ENCODE assay signal across 9 mouse cellular contexts in genomic region chr5:107402436-107402835, GRCm38 (mm10). TPM values are rescaled to one million over a fixed set of nuclear protein-coding genes. Genes with fewer than 3 reads are reported as not detected.
DNase-seq lines count a peak whose midpoint lies in the region; ATAC-seq and TF ChIP-seq lines count a peak whose summit lies in the region.
"Had no signal": no experiment of that assay in that cellular context is flagged by ENCODE, and none has a peak within 500 bp of the region (broad histone marks: within the 10 kb centered on the region; RNA-seq: fewer than 3 reads in every experiment).

TSS of gene Ephx4 (plus strand) at chr5:107402736.

- H3K27me3 ChIP-seq in heart, adult 2 months (ENCODE audit: control insufficient read depth, insufficient read depth, low read length): peaks cover 4% of the 10 kb centered on the region; the same call in 1 of the 2 replicates
- H3K27me3 ChIP-seq in thymus, adult 2 months (ENCODE audit: control insufficient read depth, insufficient read depth, low read length): peaks cover 4% of the 10 kb centered on the region; the same call in 1 of the 2 replicates
- H3K27me3 ChIP-seq in limb, embryonic 10.5 days (ENCODE audit: low read depth, poor library complexity, severe bottlenecking): peaks cover 58% of the 10 kb centered on the region
- peaks cover 12% of the 10 kb centered on the region; the same call in 1 of the 2 replicates for H3K27me3 ChIP-seq in stomach, embryonic 16.5 days (ENCODE audit: control insufficient read depth, insufficient read depth, low read length)

- no peak within 1 kb of the TSS for H3K27ac ChIP-seq in heart, adult 2 months
- H3K27ac ChIP-seq in thymus, adult 2 months (ENCODE audit: control insufficient read depth, insufficient read depth, low read length): no peak within 1 kb of the TSS
- H3K27ac ChIP-seq in limb, embryonic 10.5 days: peak within 1 kb of the TSS; percentile 75
- no peak within 1 kb of the TSS for H3K27ac ChIP-seq in stomach, embryonic 16.5 days (ENCODE audit: low read length)

- WGBS in heart, adult 2 months: 35% methylated on average over 5 of the region's 5 CpGs
- 40% methylated on average over 5 of the region's 5 CpGs for WGBS in thymus, adult 2 months
- 25% methylated on average over 5 of the region's 5 CpGs for WGBS in limb, embryonic 10.5 days
- 27% methylated on average over 5 of the region's 5 CpGs for WGBS in stomach, embryonic 16.5 days

- no peaks in the 10 kb centered on the region for H3K9me3 ChIP-seq in limb, embryonic 10.5 days (replicated peaks)
- no peaks in the 10 kb centered on the region for H3K9me3 ChIP-seq in stomach, embryonic 16.5 days (replicated peaks; ENCODE audit: control insufficient read depth, low read length)

- DNase-seq in heart, adult 2 months: no peak
- DNase-seq in heart, adult 11 months: no peak
- DNase-seq in thymus, adult 2 months: no peak
- no peak for DNase-seq in thymus, postnatal 10 days (ENCODE audit: low spot score in 2 of 2)
- no peak for DNase-seq in limb, embryonic 10.5 days (ENCODE audit: low spot score)
- DNase-seq in adipocyte (ENCODE audit: low spot score): no peak
- DNase-seq in gastrocnemius, adult 18-20 months (ENCODE audit: low spot score): no peak

- TF ChIP-seq EP300 in heart, adult 2 months (IDR thresholded peaks at IDR 0.05; ENCODE audit: insufficient read depth, low read depth, low read length): no peak

- no peaks in the 10 kb centered on the region; the same call in 1 of the 2 replicates for H3K4me1 ChIP-seq in heart, adult 2 months (ENCODE audit: control insufficient read depth, insufficient read depth, low read length)
- H3K4me1 ChIP-seq in thymus, adult 2 months (replicated peaks; ENCODE audit: control insufficient read depth, insufficient read depth, low read length): peaks cover 13% of the 10 kb centered on the region; the same call in 1 of the 2 replicates
- H3K4me1 ChIP-seq in limb, embryonic 10.5 days: peaks cover 15% of the 10 kb centered on the region
- H3K4me1 ChIP-seq in stomach, embryonic 16.5 days (ENCODE audit: control insufficient read depth, insufficient read depth, low read length): no peaks in the 10 kb centered on the region

- no peaks in the 10 kb centered on the region for H3K79me2 ChIP-seq in heart, adult 2 months (replicated peaks; ENCODE audit: control insufficient read depth, insufficient read depth, low read length)

- H3K9ac ChIP-seq in heart, adult 2 months (ENCODE audit: low read depth, low read length): peak within 1 kb of the TSS; percentile 16; the same call in 1 of the 2 replicates
- H3K9ac ChIP-seq in stomach, embryonic 16.5 days (ENCODE audit: low read length): peak within 1 kb of the TSS; percentile 77

- intact Hi-C loops in heart, adult 2 months (cut with DNase I): no loop called here

- TF ChIP-seq POLR2A in heart, adult 2 months (IDR thresholded peaks at IDR 0.05; ENCODE audit: insufficient read depth, low read depth, low read length): no peak
- no peak for TF ChIP-seq POLR2A in thymus, adult 2 months (IDR thresholded peaks at IDR 0.05; ENCODE audit: control insufficient read depth, extremely low read depth, insufficient read depth, low read length, poor library complexity)

- peak within 1 kb of the TSS; percentile 44 for H3K4me3 ChIP-seq in heart, adult 2 months
- H3K4me3 ChIP-seq in thymus, adult 2 months (ENCODE audit: control insufficient read depth, insufficient read depth, low read length): peak within 1 kb of the TSS; percentile 76
- H3K4me3 ChIP-seq in limb, embryonic 10.5 days: peak within 1 kb of the TSS; percentile 66
- peak within 1 kb of the TSS; percentile 59 for H3K4me3 ChIP-seq in stomach, embryonic 16.5 days (replicated peaks; ENCODE audit: low read length)

- no peak for ATAC-seq in stomach, embryonic 16.5 days (ENCODE audit: insufficient read depth, low FRiP score)

- TF ChIP-seq CTCF in heart, adult 2 months (IDR thresholded peaks at IDR 0.05): no peak
- TF ChIP-seq CTCF in thymus, adult 2 months (IDR thresholded peaks at IDR 0.05; ENCODE audit: borderline replicate concordance, control insufficient read depth, extremely low read depth, insufficient read depth, low read length, poor library complexity): no peak

- H3K4me2 ChIP-seq in stomach, embryonic 16.5 days (ENCODE audit: low read depth, low read length): peak within 1 kb of the TSS; percentile 98

- no peaks in the 10 kb centered on the region for H3K36me3 ChIP-seq in heart, adult 2 months (ENCODE audit: control insufficient read depth, insufficient read depth, low read length)
- H3K36me3 ChIP-seq in thymus, adult 2 months (ENCODE audit: control insufficient read depth, insufficient read depth, low read length): no peaks in the 10 kb centered on the region
- H3K36me3 ChIP-seq in limb, embryonic 10.5 days: no peaks in the 10 kb centered on the region
- no peaks in the 10 kb centered on the region for H3K36me3 ChIP-seq in stomach, embryonic 16.5 days (ENCODE audit: control insufficient read depth, insufficient read depth, low read length)

RNA-seq across cellular contexts. Expression of gene Ephx4, which starts in this region (rescaled TPM):
- under 1 TPM; 0.23 to 0.26 TPM for total RNA-seq in heart, adult 2 months (2021)
- 0.35 and 0.45 TPM in 2 replicates for polyA plus RNA-seq in heart, adult 2 months (2012; rRNA removed)
- 1.2 and 1.3 TPM in 2 replicates for polyA plus RNA-seq in thymus, adult 2 months (2012; rRNA removed)
- polyA plus RNA-seq in limb, embryonic 10.5 days (2016; fragmentation: Nextera tagmentation; extraction: Ambion mirVana): 0.36 TPM in 2 replicates
- 1.4 and 1.8 TPM in 2 replicates for polyA plus RNA-seq in stomach, embryonic 16.5 days (2015; fragmentation: Nextera tagmentation; extraction: Ambion mirVana)
- total RNA-seq in gastrocnemius, adult 18-20 months (2021): under 1 TPM; 0.24 to 0.89 TPM
- polyA plus RNA-seq: C2C12 had no signal
